In genomic region chr12:110486852-110487251, GRCm38 (mm10) we compare ENCODE assay signal across 8 mouse cellular contexts. TPM values are rescaled to one million over a fixed set of nuclear protein-coding genes. Genes with fewer than 3 reads are reported as not detected.
DNase-seq lines count a peak whose midpoint lies in the region; ATAC-seq and TF ChIP-seq lines count a peak whose summit lies in the region.

No protein-coding gene starts in this region.

- peak overlapping the region; percentile 90 for H3K4me2 ChIP-seq in liver, embryonic 13.5 days

- H3K9me3 ChIP-seq in erythroblast, embryonic 14.5 days (ENCODE audit: control insufficient read depth, low read length), result peaks cover 5% of the 10 kb centered on the region
- no peaks in the 10 kb centered on the region for H3K9me3 ChIP-seq in liver, embryonic 13.5 days (replicated peaks)

- TF ChIP-seq CTCF in thymus, adult 2 months (IDR thresholded peaks at IDR 0.05; ENCODE audit: borderline replicate concordance, control insufficient read depth, extremely low read depth, insufficient read depth, low read length, poor library complexity), result no peak

- peaks cover 61% of the 10 kb centered on the region for H3K36me3 ChIP-seq in erythroblast, embryonic 14.5 days (ENCODE audit: control insufficient read depth)
- H3K36me3 ChIP-seq in thymus, adult 2 months (ENCODE audit: control insufficient read depth, insufficient read depth, low read length), result no peaks in the 10 kb centered on the region
- H3K36me3 ChIP-seq in liver, embryonic 13.5 days, result peaks cover 22% of the 10 kb centered on the region

- no peak for TF ChIP-seq POLR2A in thymus, adult 2 months (IDR thresholded peaks at IDR 0.05; ENCODE audit: control insufficient read depth, extremely low read depth, insufficient read depth, low read length, poor library complexity)

- peaks cover 62% of the 10 kb centered on the region for H3K4me1 ChIP-seq in erythroblast, embryonic 14.5 days (ENCODE audit: control insufficient read depth)
- peaks cover 59% of the 10 kb centered on the region for H3K4me1 ChIP-seq in thymus, adult 2 months (replicated peaks; ENCODE audit: control insufficient read depth, insufficient read depth, low read length)
- H3K4me1 ChIP-seq in liver, embryonic 13.5 days (replicated peaks), result peaks cover 46% of the 10 kb centered on the region

- intact Hi-C loops in gastrocnemius, postnatal 14 days (cut with DNase I; ENCODE audit: low total_unique reads), result no loop called here

- no peaks in the 10 kb centered on the region for H3K27me3 ChIP-seq in erythroblast, embryonic 14.5 days (ENCODE audit: control insufficient read depth)
- no peaks in the 10 kb centered on the region for H3K27me3 ChIP-seq in thymus, adult 2 months (ENCODE audit: control insufficient read depth, insufficient read depth, low read length)
- no peaks in the 10 kb centered on the region for H3K27me3 ChIP-seq in liver, embryonic 13.5 days

- H3K9ac ChIP-seq in liver, embryonic 13.5 days, result peak overlapping the region; percentile 86

- 25% methylated on average over 5 of the region's 5 CpGs for WGBS in thymus, adult 2 months
- WGBS in liver, embryonic 13.5 days (ENCODE audit: insufficient replicate concordance), result 77% methylated on average over 5 of the region's 5 CpGs

- no peak for DNase-seq in thymus, adult 2 months
- no peak for DNase-seq in thymus, postnatal 10 days (ENCODE audit: low spot score in 2 of 2)
- DNase-seq in liver, embryonic 13.5 days, result no peak
- DNase-seq in cerebellum, postnatal 4 days (ENCODE audit: low spot score in 2 of 2), result no peak
- no peak for DNase-seq in gastrocnemius, postnatal 14 days
- no peak for DNase-seq in layer of hippocampus, postnatal 10 days (ENCODE audit: low spot score in 2 of 2)

- peak overlapping the region; percentile 99 for H3K27ac ChIP-seq in thymus, adult 2 months (ENCODE audit: control insufficient read depth, insufficient read depth, low read length)
- peak overlapping the region; percentile 99 for H3K27ac ChIP-seq in liver, embryonic 13.5 days

- H3K4me3 ChIP-seq in erythroblast, embryonic 14.5 days (replicated peaks), result peak overlapping the region; percentile 78
- peak overlapping the region; percentile 94 for H3K4me3 ChIP-seq in thymus, adult 2 months (ENCODE audit: control insufficient read depth, insufficient read depth, low read length)
- peak overlapping the region; percentile 76 for H3K4me3 ChIP-seq in liver, embryonic 13.5 days (replicated peaks)

- ATAC-seq in erythroblast, adult 5-6 weeks (replicated peaks; ENCODE audit: low FRiP score, poor library complexity, severe bottlenecking), result no peak
- no peak for ATAC-seq in liver, embryonic 13.5 days (ENCODE audit: low read depth)

RNA-seq across cellular contexts. Expression of gene Ppp2r5c, which starts 39.9 kb away (rescaled TPM):
- polyA plus RNA-seq in erythroblast, embryonic 14.5 days (2012), result 1.6 and 1.7 TPM in 2 replicates
- 41.1 and 42.6 TPM in 2 replicates for total RNA-seq in erythroblast, adult 5-6 weeks (2015; ENCODE audit: low replicate concordance)
- 60.8 and 61.2 TPM in 2 replicates for total RNA-seq in erythroblast, adult 5-6 weeks (2017; ENCODE audit: low replicate concordance)
- polyA plus RNA-seq in thymus, adult 2 months (2012; rRNA removed), result 83.1 and 83.7 TPM in 2 replicates
- polyA plus RNA-seq in liver, embryonic 13.5 days (2015; fragmentation: Nextera tagmentation; extraction: Ambion mirVana), result 86.2 and 97.8 TPM in 2 replicates
- 10 to 100 TPM; 60.2 to 61.9 TPM for total RNA-seq in gastrocnemius, postnatal 14 days (2021)
- 100 to 1,000 TPM; 247 to 251 TPM for total RNA-seq in layer of hippocampus, postnatal 10 days (2021)
